Mouse (Mus musculus): ENCODE results near the gene Sv2c. TPM values are rescaled to one million over a fixed set of nuclear protein-coding genes. Genes with fewer than 3 reads are reported as not detected.

The Sv2c gene
- polyA plus RNA-seq, 1 experiment, result 0.04 TPM

DNA sequence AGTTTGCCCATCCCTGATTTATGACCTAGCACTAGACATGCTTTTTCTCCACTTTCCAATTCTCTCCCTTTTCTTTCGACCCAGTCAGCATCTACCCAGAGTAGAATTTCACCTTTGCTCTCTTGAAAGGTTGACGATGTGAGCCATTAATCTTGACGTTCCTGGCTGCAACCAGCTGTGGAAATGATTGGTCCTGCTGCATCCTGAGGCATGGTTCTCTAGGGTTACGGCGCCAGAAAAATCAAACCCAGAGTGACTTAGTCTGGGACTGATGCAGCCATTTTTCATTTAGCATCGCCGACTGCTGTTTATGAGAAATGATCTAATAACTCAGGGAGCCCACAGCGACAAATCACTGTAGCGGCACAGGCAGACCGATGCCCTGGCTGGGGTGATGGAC is 133.0 kb downstream of the Sv2c start:
- Histone ChIP-seq H3K36me3 (ENCODE audit: control insufficient read depth, insufficient read depth) (no peaks in the 10 kb centered on the region), H3ac (ENCODE audit: control insufficient read depth, insufficient read length, low read depth) (no peak overlapping the region), H3K27me3 (ENCODE audit: control insufficient read depth, insufficient read depth, insufficient read length) (no peaks in the 10 kb centered on the region), H3K4me3 (ENCODE audit: insufficient read depth, poor library complexity, severe bottlenecking) (no peak overlapping the region), H3K79me2 (ENCODE audit: control insufficient read depth, insufficient read depth) (no peaks in the 10 kb centered on the region), H3K79me3 (ENCODE audit: low read depth) (no peaks in the 10 kb centered on the region)
- TF ChIP-seq FOSL1 (IDR thresholded peaks at IDR 0.05; ENCODE audit: insufficient read depth, low read length, poor library complexity, severe bottlenecking) (no peak), CEBPB (IDR thresholded peaks at IDR 0.05; ENCODE audit: low read depth) (no peak), CTCF (IDR thresholded peaks at IDR 0.05; ENCODE audit: control insufficient read depth, insufficient read depth, insufficient read length) (no peak), USF1 (IDR thresholded peaks at IDR 0.05; ENCODE audit: low read depth) (no peak), MYOG (IDR thresholded peaks at IDR 0.05; ENCODE audit: control insufficient read depth, extremely low read depth, insufficient read length) (no peak)

DNA sequence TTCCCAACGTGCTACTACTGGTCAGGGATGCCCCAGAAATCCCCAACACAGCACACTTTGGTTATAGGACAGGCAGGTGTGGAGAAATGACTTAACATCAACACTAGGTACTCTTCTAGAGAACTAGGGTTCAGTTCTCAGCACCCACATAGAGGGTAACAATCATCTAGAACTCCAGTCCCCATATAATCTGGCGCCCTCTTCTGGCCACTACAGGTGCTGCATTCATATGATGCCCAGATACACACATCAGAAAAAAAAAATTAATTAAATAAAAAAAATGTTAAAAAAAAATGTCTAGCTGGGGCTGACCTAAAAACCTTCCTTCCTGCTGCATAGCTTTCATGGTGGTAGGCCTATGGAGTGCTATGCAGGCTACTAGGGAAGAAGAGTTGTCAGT is 135.1 kb downstream of the Sv2c start:
- no peaks in the 10 kb centered on the region for H3K79me2 ChIP-seq (ENCODE audit: control insufficient read depth, insufficient read depth)
- TF ChIP-seq FOSL1 (IDR thresholded peaks at IDR 0.05; ENCODE audit: insufficient read depth, low read length, poor library complexity, severe bottlenecking) (no peak), CEBPB (IDR thresholded peaks at IDR 0.05; ENCODE audit: low read depth) (no peak), USF1 (IDR thresholded peaks at IDR 0.05; ENCODE audit: low read depth) (no peak), MAX (IDR thresholded peaks at IDR 0.05) (no peak), CTCF (IDR thresholded peaks at IDR 0.05; ENCODE audit: control insufficient read depth, insufficient read depth, insufficient read length) (no peak), MYOD1 (IDR thresholded peaks at IDR 0.05; ENCODE audit: control insufficient read depth, insufficient read length, low read depth) (no peak), MYOG (IDR thresholded peaks at IDR 0.05; ENCODE audit: control insufficient read depth, extremely low read depth, insufficient read length) (no peak)
- no peaks in the 10 kb centered on the region for H3K36me3 ChIP-seq (ENCODE audit: control insufficient read depth, insufficient read depth)
- no peaks in the 10 kb centered on the region for H3K79me3 ChIP-seq (ENCODE audit: low read depth)
- no peak overlapping the region for H3ac ChIP-seq (ENCODE audit: control insufficient read depth, insufficient read length, low read depth)
- no peaks in the 10 kb centered on the region for H3K27me3 ChIP-seq (ENCODE audit: control insufficient read depth, insufficient read depth, insufficient read length)
- no peak overlapping the region for H3K4me3 ChIP-seq (ENCODE audit: insufficient read depth, poor library complexity, severe bottlenecking)

- H3K36me3 ChIP-seq (ENCODE audit: control insufficient read depth, insufficient read depth), result no peaks in the 10 kb centered on the region
- no peak overlapping the region for H3ac ChIP-seq (ENCODE audit: control insufficient read depth, insufficient read length, low read depth)
- TF ChIP-seq CEBPB (IDR thresholded peaks at IDR 0.05; ENCODE audit: low read depth) (no peak), USF1 (IDR thresholded peaks at IDR 0.05; ENCODE audit: low read depth) (no peak), FOSL1 (IDR thresholded peaks at IDR 0.05; ENCODE audit: insufficient read depth, low read length, poor library complexity, severe bottlenecking) (no peak), MYOG (IDR thresholded peaks at IDR 0.05; ENCODE audit: control insufficient read depth, extremely low read depth, insufficient read length) (no peak), CTCF (IDR thresholded peaks at IDR 0.05; ENCODE audit: control insufficient read depth, insufficient read depth, insufficient read length) (no peak), MAX (IDR thresholded peaks at IDR 0.05) (no peak), MYOD1 (IDR thresholded peaks at IDR 0.05; ENCODE audit: control insufficient read depth, insufficient read length, low read depth) (no peak)
- H3K27me3 ChIP-seq (ENCODE audit: control insufficient read depth, insufficient read depth, insufficient read length), result no peaks in the 10 kb centered on the region
- H3K79me2 ChIP-seq (ENCODE audit: control insufficient read depth, insufficient read depth), result no peaks in the 10 kb centered on the region
- no peaks in the 10 kb centered on the region for H3K79me3 ChIP-seq (ENCODE audit: low read depth)
- no peak overlapping the region for H3K4me3 ChIP-seq (ENCODE audit: insufficient read depth, poor library complexity, severe bottlenecking)
Measured at GRCm38 (mm10) chr13:95994705-95995703, 137.4 kb downstream of the Sv2c start.

GRCm38 (mm10) chr13:95988181-95988580 is 144.2 kb downstream of the Sv2c start:
- no peaks in the 10 kb centered on the region for H3K79me2 ChIP-seq (ENCODE audit: control insufficient read depth, insufficient read depth)
- H3K36me3 ChIP-seq (ENCODE audit: control insufficient read depth, insufficient read depth), result no peaks in the 10 kb centered on the region
- H3K79me3 ChIP-seq (ENCODE audit: low read depth), result no peaks in the 10 kb centered on the region
- H3K27me3 ChIP-seq (ENCODE audit: control insufficient read depth, insufficient read depth, insufficient read length), result no peaks in the 10 kb centered on the region
- H3ac ChIP-seq (ENCODE audit: control insufficient read depth, insufficient read length, low read depth), result no peak overlapping the region
- TF ChIP-seq MYOG (IDR thresholded peaks at IDR 0.05; ENCODE audit: control insufficient read depth, extremely low read depth, insufficient read length) (no peak), CEBPB (IDR thresholded peaks at IDR 0.05; ENCODE audit: low read depth) (no peak), CTCF (IDR thresholded peaks at IDR 0.05; ENCODE audit: control insufficient read depth, insufficient read depth, insufficient read length) (no peak), USF1 (IDR thresholded peaks at IDR 0.05; ENCODE audit: low read depth) (no peak), MYOD1 (IDR thresholded peaks at IDR 0.05; ENCODE audit: control insufficient read depth, insufficient read length, low read depth) (no peak), MAX (IDR thresholded peaks at IDR 0.05) (no peak), FOSL1 (IDR thresholded peaks at IDR 0.05; ENCODE audit: insufficient read depth, low read length, poor library complexity, severe bottlenecking) (no peak)
- no peak overlapping the region for H3K4me3 ChIP-seq (ENCODE audit: insufficient read depth, poor library complexity, severe bottlenecking)

DNA sequence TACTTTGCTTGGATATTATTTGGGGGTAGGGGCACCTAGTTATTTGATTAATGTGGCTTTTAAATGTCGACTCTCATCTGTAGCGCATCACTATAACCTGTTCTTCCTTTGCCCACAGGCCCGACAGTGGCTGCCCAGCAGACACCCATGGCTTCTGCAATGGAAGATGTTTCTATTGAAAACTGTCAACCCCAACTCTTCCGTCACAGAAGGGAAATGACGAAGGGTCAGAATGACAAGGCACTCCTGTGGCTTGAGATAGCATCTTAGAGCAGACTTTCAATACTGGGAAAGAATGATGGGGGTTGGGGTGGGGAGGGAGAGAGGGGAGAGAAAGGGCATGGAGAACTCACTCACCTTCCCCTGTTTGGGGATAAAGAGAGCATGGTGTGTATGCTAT is 145.2 kb downstream of the Sv2c start:
- Histone ChIP-seq H3K79me3 (ENCODE audit: low read depth) (no peaks in the 10 kb centered on the region), H3K36me3 (ENCODE audit: control insufficient read depth, insufficient read depth) (no peaks in the 10 kb centered on the region), H3K27me3 (ENCODE audit: control insufficient read depth, insufficient read depth, insufficient read length) (no peaks in the 10 kb centered on the region), H3ac (ENCODE audit: control insufficient read depth, insufficient read length, low read depth) (no peak overlapping the region), H3K79me2 (ENCODE audit: control insufficient read depth, insufficient read depth) (no peaks in the 10 kb centered on the region), H3K4me3 (ENCODE audit: insufficient read depth, poor library complexity, severe bottlenecking) (no peak overlapping the region)
- TF ChIP-seq CEBPB (IDR thresholded peaks at IDR 0.05; ENCODE audit: low read depth), result no peak
- no peak for TF ChIP-seq FOSL1 (IDR thresholded peaks at IDR 0.05; ENCODE audit: insufficient read depth, low read length, poor library complexity, severe bottlenecking)
- TF ChIP-seq MYOD1 (IDR thresholded peaks at IDR 0.05; ENCODE audit: control insufficient read depth, insufficient read length, low read depth), result no peak
- TF ChIP-seq USF1 (IDR thresholded peaks at IDR 0.05; ENCODE audit: low read depth), result no peak
- TF ChIP-seq MAX (IDR thresholded peaks at IDR 0.05), result no peak
- no peak for TF ChIP-seq CTCF (IDR thresholded peaks at IDR 0.05; ENCODE audit: control insufficient read depth, insufficient read depth, insufficient read length)
- TF ChIP-seq MYOG (IDR thresholded peaks at IDR 0.05; ENCODE audit: control insufficient read depth, extremely low read depth, insufficient read length), result no peak

Data from C2C12 (cell line).